Mouse (Mus musculus) brain, adult 10 weeks (tissue): ENCODE data around the gene Slc5a6. TPM values are rescaled to one million over a fixed set of nuclear protein-coding genes. Genes with fewer than 3 reads are reported as not detected.

Source experiments
- polyA plus RNA-seq: library from polyadenylated mRNA; stranded (reverse); fragments of 350-450 nt; fragmentation: Illumina TruSeq; extraction: RNeasy Lipid Tissue Mini Kit (QIAGEN cat#74804); gene quantifications from one replicate; pipeline ENCODE4 v1.2.3, GENCODE M21; 2015; ENCODE audit warnings: low read depth, low replicate concordance

Gene Slc5a6
- 22.1 TPM for polyA plus RNA-seq

DNA sequence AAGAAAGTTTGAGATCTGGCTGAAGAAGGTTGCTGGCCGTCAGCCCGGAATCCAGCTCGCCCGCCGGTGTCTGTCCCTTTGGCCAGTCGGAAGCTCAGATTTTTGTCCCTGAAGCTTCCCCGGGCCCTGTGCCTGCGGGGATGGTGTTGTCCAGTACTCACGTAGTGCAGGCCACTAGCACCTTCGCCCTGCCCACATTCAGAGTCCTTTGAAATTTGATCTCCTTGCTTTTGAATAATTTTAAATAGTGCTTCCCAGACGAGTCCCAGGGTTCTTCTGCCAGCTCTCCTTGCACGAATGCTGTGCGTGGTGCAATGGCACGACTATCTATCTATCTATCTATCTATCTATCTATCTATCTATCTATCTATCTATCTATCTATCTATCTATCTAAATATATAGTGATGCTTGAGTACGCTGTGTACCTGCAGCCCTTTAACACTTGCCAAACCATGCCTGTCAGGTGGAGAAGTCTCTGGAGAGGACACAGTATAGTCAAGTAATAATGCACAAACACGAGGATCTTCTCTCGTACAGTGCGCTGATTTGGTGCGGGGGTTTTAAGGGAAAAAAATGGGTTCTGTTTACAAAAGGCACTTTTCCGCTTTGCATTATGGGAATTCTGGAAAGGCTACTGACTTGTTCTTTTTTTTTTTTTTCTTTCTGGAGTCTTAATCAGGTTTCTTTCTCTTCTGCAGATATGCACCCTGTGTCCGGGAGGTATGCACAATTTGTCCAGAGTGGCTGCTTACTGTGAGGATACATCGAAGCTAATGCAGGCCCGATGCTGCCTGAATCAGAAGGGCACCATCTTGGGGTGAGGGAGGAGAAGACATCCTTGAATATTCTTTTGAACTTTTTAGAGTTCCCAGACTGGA, at the start of gene Slc5a6:
Gene Slc5a6, minus strand, starts transcription at position 162 of the 879 bp plus-strand sequence.

GRCm38 (mm10) chr5:31054261-31055215, 5.8 kb upstream of the Slc5a6 start, which contains the start of gene Cad:
Cad (plus strand) TSS chr5:31054780.

GRCm38 (mm10) chr5:31047848-31048762, 619 bp downstream of the Slc5a6 start, which contains the start of gene Atraid:
Atraid (plus strand) TSS chr5:31048312.

Other genes with a start within 250 kb of the Slc5a6 start
- gene Mapre3, start 234.3 kb downstream of the Slc5a6 start, polyA plus RNA-seq, result 236 TPM
- gene Tmem214, start 180.9 kb downstream of the Slc5a6 start, polyA plus RNA-seq, result 48.4 TPM
- 11.1 TPM for gene Agbl5, start 160.2 kb downstream of the Slc5a6 start, polyA plus RNA-seq
- gene Ost4, start 141.1 kb downstream of the Slc5a6 start, polyA plus RNA-seq, result 148 TPM
- gene Emilin1, start 135.5 kb downstream of the Slc5a6 start, polyA plus RNA-seq, result 2.1 TPM
- 25.3 TPM for gene Khk, start 127.5 kb downstream of the Slc5a6 start, polyA plus RNA-seq
- gene Cgref1, start 103.3 kb downstream of the Slc5a6 start, polyA plus RNA-seq, result 26.6 TPM
- gene Preb, start 88.6 kb downstream of the Slc5a6 start, polyA plus RNA-seq, result 116 TPM
- 0.37 TPM for gene Tcf23, start 80.3 kb downstream of the Slc5a6 start, polyA plus RNA-seq
- gene Atraid, start 612 bp downstream of the Slc5a6 start, polyA plus RNA-seq, result 160 TPM
- gene Cad, start 5.9 kb upstream of the Slc5a6 start, polyA plus RNA-seq, result 7.9 TPM
- gene Dnajc5g, start 57.4 kb upstream of the Slc5a6 start, polyA plus RNA-seq, result not detected
- 74.3 TPM for gene Slc30a3, start 59.3 kb upstream of the Slc5a6 start, polyA plus RNA-seq
- not detected for gene Trim54, start 67.8 kb upstream of the Slc5a6 start, polyA plus RNA-seq
- 2.1 TPM for gene Ucn, start 89.9 kb upstream of the Slc5a6 start, polyA plus RNA-seq
- gene Mpv17, start 105.3 kb upstream of the Slc5a6 start, polyA plus RNA-seq, result 99.9 TPM
- gene Gm29609, start 131.0 kb upstream of the Slc5a6 start, polyA plus RNA-seq, result 1.1 TPM
- gene Gtf3c2, start 131.2 kb upstream of the Slc5a6 start, polyA plus RNA-seq, result 46.1 TPM
- gene Snx17, start 144.3 kb upstream of the Slc5a6 start, polyA plus RNA-seq, result 82.6 TPM
- gene Eif2b4, start 144.5 kb upstream of the Slc5a6 start, polyA plus RNA-seq, result 39.1 TPM
- 26.5 TPM for gene Zfp513, start 153.4 kb upstream of the Slc5a6 start, polyA plus RNA-seq
- gene Ppm1g, start 171.8 kb upstream of the Slc5a6 start, polyA plus RNA-seq, result 62.2 TPM
- 97.5 TPM for gene Nrbp1, start 191.9 kb upstream of the Slc5a6 start, polyA plus RNA-seq
- gene Gm9970, start 192.3 kb upstream of the Slc5a6 start, polyA plus RNA-seq, result not detected
- 2.6 TPM for gene Krtcap3, start 202.8 kb upstream of the Slc5a6 start, polyA plus RNA-seq
- 44.4 TPM for gene Ift172, start 242.2 kb upstream of the Slc5a6 start, polyA plus RNA-seq
- 147 TPM for gene Fndc4, start 247.2 kb upstream of the Slc5a6 start, polyA plus RNA-seq
- 0.37 TPM for gene Gckr, start 248.5 kb upstream of the Slc5a6 start, polyA plus RNA-seq